Mouse (Mus musculus) natural killer cell, adult 2 months (primary cell): ENCODE results near the gene Clps.

Source experiments
- DNase-seq, 2 experiments: peaks; one replicate each; pipeline ENCODE4 v3.0.0; 2022; ENCODE audit warnings: low spot score in 2 of 2

The Clps gene

GRCm38 (mm10) chr17:28553040-28553793 lies 7.3 kb downstream of the Clps start:
- peak; percentile 30 to 73 for DNase-seq

- no peak for DNase-seq
These were observed 11.5 kb downstream of the Clps start, which contains the start of gene Clpsl2 for GRCm38 (mm10) chr17:28549111-28549510. TSS of gene Clpsl2 (plus strand) at chr17:28549411.

GRCm38 (mm10) chr17:28548550-28548949 lies 12.0 kb downstream of the Clps start:
- no peak for DNase-seq

- peak in 1 of 2 experiments; percentile 23 for DNase-seq
These were observed 13.6 kb downstream of the Clps start for GRCm38 (mm10) chr17:28546925-28547324.

- no peak for DNase-seq
These were observed 22.7 kb downstream of the Clps start for GRCm38 (mm10) chr17:28537881-28538280.

- no peak for DNase-seq
These were observed 27.2 kb downstream of the Clps start for GRCm38 (mm10) chr17:28533327-28533726.

- no peak for DNase-seq
These were observed 28.0 kb downstream of the Clps start for GRCm38 (mm10) chr17:28532557-28532956.

GRCm38 (mm10) chr17:28531946-28532345 lies 28.6 kb downstream of the Clps start:
- DNase-seq, result no peak

- no peak for DNase-seq
These were observed 30.1 kb downstream of the Clps start, which contains the start of gene Armc12 for GRCm38 (mm10) chr17:28530506-28530905. TSS of gene Armc12 (plus strand) at chr17:28530806.

GRCm38 (mm10) chr17:28529116-28529515 lies 31.4 kb downstream of the Clps start:
- DNase-seq, result no peak

- peak; percentile 68 to 83 for DNase-seq
These were observed 32.6 kb downstream of the Clps start for GRCm38 (mm10) chr17:28528043-28528351.

GRCm38 (mm10) chr17:28527184-28528042 lies 33.2 kb downstream of the Clps start:
- no peak for DNase-seq

- DNase-seq, result no peak
These were observed 35.6 kb downstream of the Clps start for GRCm38 (mm10) chr17:28524831-28525430.

GRCm38 (mm10) chr17:28524009-28524695 lies 36.4 kb downstream of the Clps start:
- peak in 1 of 2 experiments; percentile 44 for DNase-seq

- no peak for DNase-seq
These were observed 37.1 kb downstream of the Clps start for GRCm38 (mm10) chr17:28523355-28524008.

- DNase-seq, result peak; percentile 92 to 93
These were observed 37.8 kb downstream of the Clps start for GRCm38 (mm10) chr17:28522623-28523354.

GRCm38 (mm10) chr17:28521920-28522319 lies 38.6 kb downstream of the Clps start:
- no peak for DNase-seq

GRCm38 (mm10) chr17:28521071-28521726 lies 39.4 kb downstream of the Clps start:
- DNase-seq, result no peak

GRCm38 (mm10) chr17:28520561-28520960 lies 40.0 kb downstream of the Clps start:
- no peak for DNase-seq

- DNase-seq, result no peak
These were observed 40.7 kb downstream of the Clps start for GRCm38 (mm10) chr17:28519827-28520226.
